Mouse (Mus musculus): ENCODE results near the gene Acly.

Acly gene

DNA sequence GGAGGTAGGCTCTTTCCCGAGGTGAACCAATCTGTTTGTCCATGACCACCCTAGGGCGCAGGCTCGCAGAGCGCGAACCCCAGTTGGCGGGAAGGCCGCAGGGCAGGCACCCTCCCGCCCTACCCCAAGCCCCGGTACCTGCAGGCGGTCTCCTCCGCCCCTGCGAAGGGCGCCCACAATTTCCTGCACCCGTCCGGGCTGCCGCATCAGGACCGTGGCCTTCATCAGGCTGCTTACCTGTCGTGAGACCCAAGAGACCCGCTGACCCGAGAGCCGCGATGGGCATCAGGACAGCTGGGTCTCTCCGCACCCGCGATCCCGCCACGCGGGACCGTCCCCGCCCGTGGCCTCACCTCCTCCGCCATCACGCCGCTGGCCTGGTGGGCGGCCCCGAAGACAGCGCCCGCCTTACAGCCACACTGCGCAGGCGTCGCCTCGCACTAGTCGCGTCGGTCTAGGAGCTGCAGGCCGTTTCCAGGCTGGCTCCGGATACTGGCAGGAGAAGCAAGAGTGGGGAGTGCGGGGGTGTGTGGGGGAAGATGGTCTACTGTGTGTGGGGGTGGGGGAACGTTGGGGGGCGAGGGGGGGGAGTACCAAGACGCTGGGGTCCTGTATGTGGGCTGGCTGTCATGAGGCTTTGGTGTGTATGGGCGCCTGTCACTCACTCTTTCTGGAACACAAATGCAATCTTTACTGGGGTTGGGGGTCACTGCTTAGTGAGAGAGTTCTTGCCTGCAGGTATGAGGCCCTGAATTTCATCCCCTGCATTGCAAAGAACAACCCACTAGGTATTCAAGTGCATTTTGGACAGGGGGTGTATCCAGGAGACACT lies 86.9 kb downstream of the Acly start:
- peak; percentile 71 to 74 for DNase-seq (ENCODE audit: low spot score in 2 of 2)

DNA sequence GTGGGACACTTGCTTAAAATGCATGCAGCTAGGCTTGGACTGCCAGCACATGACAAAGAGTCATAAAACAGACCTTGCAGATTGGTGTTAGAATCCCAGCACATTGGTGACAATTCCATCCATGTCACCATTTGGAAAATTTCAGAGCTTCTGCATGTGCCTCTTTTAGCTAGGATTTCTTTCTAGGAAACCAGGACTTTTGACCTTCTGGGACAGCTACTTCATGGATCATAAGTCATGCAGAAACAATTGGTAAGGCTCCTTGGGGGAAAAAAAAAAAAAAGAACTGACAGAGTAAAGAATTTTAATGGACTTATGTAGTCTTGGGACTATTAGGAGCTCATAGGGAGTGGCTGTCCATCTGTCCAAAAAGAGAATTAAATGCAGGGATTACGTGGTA lies 89.9 kb downstream of the Acly start:
- DNase-seq (ENCODE audit: low spot score in 2 of 2), result no peak

DNA sequence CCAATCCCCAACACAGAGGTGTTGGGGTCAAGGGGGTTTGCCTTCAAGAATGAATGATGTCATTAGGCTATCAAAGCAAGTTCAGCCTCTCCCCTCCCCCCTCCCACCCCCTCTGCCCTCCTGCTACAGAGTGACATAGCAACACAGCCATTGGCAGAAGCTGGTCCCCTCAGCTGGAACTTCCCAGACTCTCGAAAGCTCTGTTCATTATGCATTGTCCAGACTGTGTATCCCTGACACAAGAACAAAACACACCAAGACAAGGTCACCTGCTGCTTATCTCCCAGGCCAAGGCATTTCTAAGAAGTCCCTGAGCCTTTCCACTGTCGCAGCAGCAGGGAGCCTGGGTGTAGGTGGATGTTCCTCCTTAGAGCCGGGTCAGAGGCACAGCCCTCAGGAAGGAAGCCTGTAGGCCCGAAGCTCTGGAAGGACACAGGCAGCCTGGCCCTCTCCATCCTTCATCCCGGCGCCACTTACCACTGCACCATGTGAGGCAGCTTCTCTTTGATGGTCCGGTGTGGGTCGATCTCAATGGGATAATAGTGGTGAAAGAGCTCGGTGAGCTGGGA lies 92.0 kb downstream of the Acly start:
- DNase-seq (ENCODE audit: low spot score in 2 of 2), result no peak

DNA sequence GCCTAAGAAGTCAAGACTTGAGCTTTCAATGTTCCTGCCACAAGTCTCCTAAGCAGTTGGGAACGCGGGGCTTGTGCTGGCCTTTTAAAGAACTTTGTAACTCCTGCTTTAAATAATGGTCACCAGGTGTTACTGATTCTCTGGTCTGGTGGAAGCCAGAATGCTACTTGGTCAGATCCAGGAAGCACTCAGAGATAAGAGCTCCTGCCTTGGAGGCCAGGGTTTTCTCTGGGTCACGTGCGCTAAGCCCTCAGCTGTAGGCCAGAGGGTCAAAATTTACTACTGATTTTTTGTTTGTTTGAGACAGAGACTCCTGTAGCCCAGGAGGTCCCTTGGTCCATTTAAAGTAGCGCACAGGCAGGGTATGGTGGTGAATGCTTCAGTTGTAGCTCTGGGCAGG lies 95.8 kb downstream of the Acly start:
- DNase-seq (ENCODE audit: low spot score in 2 of 2), result no peak

DNA sequence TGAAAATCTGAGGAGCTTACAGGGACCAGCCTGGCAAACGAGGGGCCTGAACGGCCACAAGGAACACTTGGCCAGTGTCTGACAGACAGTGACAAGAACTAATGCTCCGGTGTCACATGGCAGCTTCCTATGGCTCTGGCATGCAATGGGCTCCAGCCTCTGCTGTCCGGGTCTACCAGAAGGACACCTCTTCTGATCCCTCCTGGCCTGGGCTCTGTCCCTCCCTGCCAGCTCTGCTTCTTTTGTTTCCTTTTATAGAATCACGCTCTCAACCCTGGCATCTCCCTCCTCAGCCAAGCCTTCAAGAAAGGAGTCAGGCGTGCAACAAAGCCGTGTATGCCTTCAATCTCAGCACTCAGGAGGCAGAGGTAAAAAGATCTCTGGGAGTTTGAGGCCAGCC lies 97.7 kb downstream of the Acly start:
- no peak for DNase-seq (ENCODE audit: low spot score in 2 of 2)

DNA sequence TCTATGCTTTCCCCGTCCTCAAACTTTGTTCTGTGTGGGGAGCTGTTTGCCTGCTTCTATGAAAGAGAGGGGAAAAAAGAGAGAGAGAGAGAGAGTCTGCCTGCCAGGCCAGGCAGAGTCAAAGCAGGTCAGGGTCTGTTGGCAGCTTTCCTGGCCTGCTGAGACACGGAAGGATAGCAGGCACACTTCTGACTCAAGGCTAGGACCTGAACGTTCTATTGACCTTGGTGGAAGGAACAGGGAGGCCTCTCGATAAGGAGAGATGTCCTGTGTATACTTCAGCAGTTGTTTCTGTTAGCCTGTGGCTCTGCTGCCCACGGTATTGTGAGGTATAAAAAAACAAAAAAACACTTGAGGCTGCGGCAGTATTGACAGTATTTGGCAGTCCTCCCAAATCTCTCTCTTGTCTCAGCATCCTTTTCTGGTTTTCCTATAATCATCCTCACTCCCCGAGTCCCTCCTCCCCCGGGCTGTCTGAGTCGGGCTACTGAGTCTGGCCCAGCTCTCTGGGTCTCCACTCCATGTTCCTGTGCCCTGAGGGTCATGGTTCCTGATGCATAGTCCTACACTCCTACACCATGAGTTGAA lies 99.1 kb downstream of the Acly start:
- DNase-seq (ENCODE audit: low spot score in 2 of 2), result no peak

DNA sequence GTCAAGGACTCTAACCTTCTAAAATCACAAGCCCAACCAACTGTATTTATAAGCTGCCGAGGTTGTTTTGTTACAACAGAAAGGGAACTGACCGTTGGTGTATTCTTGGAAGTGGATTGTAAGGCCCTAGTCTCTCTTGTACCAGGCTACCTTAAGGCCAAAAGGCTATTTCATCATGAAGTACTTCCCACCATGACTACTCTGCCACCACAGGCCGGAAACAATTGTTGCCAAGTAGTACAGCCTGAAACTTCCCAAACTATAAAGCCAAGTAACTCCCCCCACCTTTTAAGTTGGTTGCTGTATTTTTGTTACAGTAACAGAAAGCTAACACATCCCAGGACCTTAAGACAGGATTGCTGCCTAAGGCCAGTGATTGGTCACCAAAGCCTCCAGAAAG lies 101.0 kb downstream of the Acly start:
- no peak for DNase-seq (ENCODE audit: low spot score in 2 of 2)

Measured in natural killer cell, adult 2 months (primary cell).